Mouse (Mus musculus) MEL (cell line): ENCODE data around the gene Pccb. TPM values are rescaled to one million over a fixed set of nuclear protein-coding genes. Genes with fewer than 3 reads are reported as not detected.

Experiments
- DNase-seq: peaks from one replicate; pipeline ENCODE4 v3.0.0; 2011; ENCODE audit warnings: low read depth, low spot score
- H3K27ac ChIP-seq: 2 replicates; pipeline ENCODE4 v1.5.1; 2012; ENCODE audit warnings: low read depth, mild to moderate bottlenecking, control low read depth, low read length, moderate library complexity; ENCODE audit not compliant: control insufficient read depth
- H3K27me3 ChIP-seq, 2 experiments: fragments of 150-350 bp in 1 of 2; sonication (generic) in 1 of 2; 2 replicates each; pipeline ENCODE4 v1.6.1; 2012; ENCODE audit warnings: low read length in 2 of 2, mild to moderate bottlenecking in 2 of 2, improper control_type of control experiment in 1 of 2, moderate library complexity in 1 of 2; ENCODE audit not compliant: insufficient read depth in 2 of 2, control insufficient read depth in 1 of 2
- H3K36me3 ChIP-seq, 2 experiments: 2 replicates each; pipeline ENCODE4 v1.6.1; 2012 to 2014; ENCODE audit warnings: low read length in 2 of 2, improper control_type of control experiment in 1 of 2, inconsistent platforms in 1 of 2, mild to moderate bottlenecking in 1 of 2; ENCODE audit not compliant: insufficient read depth in 2 of 2, control insufficient read depth in 1 of 2
- H3K4me1 ChIP-seq, 2 experiments: fragments of 150-350 bp in 1 of 2; sonication (generic) in 1 of 2; 2 replicates each; pipeline ENCODE4 v1.6.1; 2012; ENCODE audit warnings: low read length in 2 of 2, improper control_type of control experiment in 1 of 2, mild to moderate bottlenecking in 1 of 2; ENCODE audit not compliant: insufficient read depth in 2 of 2, control insufficient read depth in 1 of 2
- H3K4me3 ChIP-seq, 2 experiments: fragments of 150-350 bp in 1 of 2; sonication (generic) in 1 of 2; 2 replicates each; pipeline ENCODE4 v1.5.1; 2012; ENCODE audit warnings: low read depth in 2 of 2, low read length in 2 of 2, mild to moderate bottlenecking in 2 of 2, moderate library complexity in 2 of 2, control low read depth in 1 of 2, improper control_type of control experiment in 1 of 2; ENCODE audit not compliant: control insufficient read depth in 1 of 2, insufficient read depth in 1 of 2
- H3K79me2 ChIP-seq: 2 replicates; pipeline ENCODE4 v1.6.1; 2012; ENCODE audit warnings: mild to moderate bottlenecking, low read length, moderate library complexity; ENCODE audit not compliant: control insufficient read depth, poor library complexity, insufficient read depth
- H3K9ac ChIP-seq: 2 replicates; pipeline ENCODE4 v1.6.1; 2012; ENCODE audit warnings: low read depth, mild to moderate bottlenecking, control low read depth, low read length, moderate library complexity; ENCODE audit not compliant: control insufficient read depth, poor library complexity, severe bottlenecking
- H3K9me3 ChIP-seq: fragments of 150-350 bp; sonication (generic); replicated peaks from 2 replicates; pipeline ENCODE4 v1.6.1; 2012; ENCODE audit warnings: mild to moderate bottlenecking, low read length, improper control_type of control experiment, moderate library complexity; ENCODE audit not compliant: insufficient read depth
- BHLHE40 ChIP-seq: IDR thresholded peaks from 2 replicates; pipeline ENCODE4 v1.6.1; 2012; ENCODE audit warnings: low read depth, mild to moderate bottlenecking, inconsistent platforms, low read length, improper control_type of control experiment, borderline replicate concordance
- CHD2 ChIP-seq: IDR thresholded peaks from 2 replicates; pipeline ENCODE4 v1.6.1; 2011; ENCODE audit warnings: low read length, improper control_type of control experiment
- ELF1 ChIP-seq: IDR thresholded peaks from 2 replicates; pipeline ENCODE4 v1.6.1; 2014; ENCODE audit warnings: low read depth, mild to moderate bottlenecking, inconsistent platforms, low read length, improper control_type of control experiment, moderate library complexity
- ETS1 ChIP-seq: IDR thresholded peaks from 2 replicates; pipeline ENCODE4 v1.6.1; 2012; ENCODE audit warnings: low read depth, mild to moderate bottlenecking, inconsistent platforms, low read length, improper control_type of control experiment, moderate library complexity
- GATA1 ChIP-seq: IDR thresholded peaks from 2 replicates; pipeline ENCODE4 v1.6.1; 2011; ENCODE audit warnings: low read depth, low read length, improper control_type of control experiment
- JUND ChIP-seq: IDR thresholded peaks from 2 replicates; pipeline ENCODE4 v1.6.1; 2011; ENCODE audit warnings: low read depth, mild to moderate bottlenecking, improper control_type of control experiment, low read length
- MAFK ChIP-seq: IDR thresholded peaks from 2 replicates; pipeline ENCODE4 v1.6.1; 2011; ENCODE audit warnings: low read depth, mild to moderate bottlenecking, low read length, improper control_type of control experiment, borderline replicate concordance
- MAX ChIP-seq: IDR thresholded peaks from 2 replicates; pipeline ENCODE4 v1.6.1; 2011; ENCODE audit warnings: low read length, improper control_type of control experiment
- MEF2A ChIP-seq: IDR thresholded peaks from 2 replicates; pipeline ENCODE4 v1.6.1; 2014; ENCODE audit warnings: low read depth, mild to moderate bottlenecking, inconsistent platforms, low read length, improper control_type of control experiment; ENCODE audit not compliant: poor library complexity, insufficient replicate concordance, severe bottlenecking; ENCODE audit errors: extremely low read depth
- MYC ChIP-seq: IDR thresholded peaks from 2 replicates; pipeline ENCODE4 v1.6.1; 2011; ENCODE audit warnings: low read depth, mild to moderate bottlenecking, low read length, improper control_type of control experiment, moderate library complexity
- NELFE ChIP-seq: IDR thresholded peaks from 2 replicates; pipeline ENCODE4 v1.6.1; 2011; ENCODE audit warnings: low read depth, low read length, improper control_type of control experiment
- NRF1 ChIP-seq: IDR thresholded peaks from 2 replicates; pipeline ENCODE4 v1.6.1; 2014; ENCODE audit warnings: low read depth, mild to moderate bottlenecking, inconsistent platforms, low read length, improper control_type of control experiment, moderate library complexity; ENCODE audit not compliant: poor library complexity, insufficient read depth, severe bottlenecking
- RAD21 ChIP-seq: IDR thresholded peaks from 2 replicates; pipeline ENCODE4 v1.6.1; 2011; ENCODE audit warnings: mild to moderate bottlenecking, low read depth, low read length, improper control_type of control experiment
- TCF12 ChIP-seq: IDR thresholded peaks from 2 replicates; pipeline ENCODE4 v1.6.1; 2014; ENCODE audit warnings: low read depth, mild to moderate bottlenecking, inconsistent platforms, low read length, improper control_type of control experiment, moderate library complexity
- USF1 ChIP-seq: IDR thresholded peaks from 2 replicates; pipeline ENCODE4 v1.6.1; 2014; ENCODE audit warnings: low read depth, mild to moderate bottlenecking, inconsistent platforms, low read length, improper control_type of control experiment, moderate library complexity
- USF2 ChIP-seq, 2 experiments: IDR thresholded peaks; 2 replicates each; pipeline ENCODE4 v1.6.1; 2011 to 2012; ENCODE audit warnings: improper control_type of control experiment in 2 of 2, low read length in 2 of 2, borderline replicate concordance in 1 of 2, inconsistent platforms in 1 of 2, low read depth in 1 of 2, mild to moderate bottlenecking in 1 of 2; ENCODE audit not compliant: insufficient read depth in 1 of 2
- polyA plus RNA-seq, 2 experiments: library from polyadenylated mRNA; stranded (reverse) in 1 of 2; unstranded in 1 of 2; fragments of >175 nt in 1 of 2; fragments of >200 nt in 1 of 2; gene quantifications; 2 replicates each; pipeline versions ENCODE4 v1.2.1 to v1.2.4; 2012; ENCODE audit warnings: low replicate concordance in 2 of 2, low read depth in 1 of 2; ENCODE audit not compliant: insufficient read length in 2 of 2, insufficient read depth in 1 of 2, missing spikeins in 1 of 2
- total RNA-seq: library from RNA; depleted of rRNA; stranded (reverse); fragments of 300-350 nt; gene quantifications from 2 replicates; pipeline ENCODE4 v1.2.3, GENCODE M21; 2012

Pccb gene
- total and polyA plus RNA-seq, 3 experiments, result 13.2 to 21.1 TPM; not detected in 1

- Histone ChIP-seq H3K9me3 (no peaks in the 10 kb centered on the region), H3K4me3 (no peak overlapping the region), H3K4me1 (no peaks in the 10 kb centered on the region), H3K79me2 (no peaks in the 10 kb centered on the region), H3K9ac (no peak overlapping the region), H3K36me3 (no peaks in the 10 kb centered on the region), H3K27ac (no peak overlapping the region), H3K27me3 (no peaks in the 10 kb centered on the region)
- DNase-seq, result no peak
- TF ChIP-seq MEF2A (no peak), ETS1 (no peak), BHLHE40 (no peak), ELF1 (no peak), NELFE (no peak), MAX (no peak), CHD2 (no peak)
Observed at GRCm38 (mm10) chr9:100987850-100988249, 46.8 kb downstream of the Pccb start.

- no peak for DNase-seq
- Histone ChIP-seq H3K79me2 (no peaks in the 10 kb centered on the region), H3K4me3 (no peak overlapping the region), H3K4me1 (no peaks in the 10 kb centered on the region), H3K36me3 (no peaks in the 10 kb centered on the region), H3K9me3 (no peaks in the 10 kb centered on the region), H3K9ac (no peak overlapping the region), H3K27me3 (no peaks in the 10 kb centered on the region), H3K27ac (no peak overlapping the region)
- TF ChIP-seq MAFK (no peak), NELFE (no peak), NRF1 (no peak), USF2 (IDR thresholded peaks at IDR 0.05; ENCODE audit: borderline replicate concordance in 1 of 2, insufficient read depth in 1 of 2, low read depth in 1 of 2, low read length in 2 of 2) (no peak), JUND (no peak), TCF12 (no peak), ELF1 (no peak), GATA1 (no peak), MYC (no peak), ETS1 (no peak), BHLHE40 (no peak), RAD21 (no peak), USF1 (no peak)
Observed at GRCm38 (mm10) chr9:100987006-100987405, 47.7 kb downstream of the Pccb start.
